Mouse (Mus musculus) neural tube, embryonic 11.5 days (tissue): ENCODE results near the gene Myt1l. TPM values are rescaled to one million over a fixed set of nuclear protein-coding genes. Genes with fewer than 3 reads are reported as not detected.

Experiments used
- ATAC-seq: fragments of 200-750 bp; cut with Nextera tagmentation; 2 replicates; pipeline ENCODE4 v1.8.0; 2017; ENCODE audit warnings: moderate number of reproducible peaks, mild to moderate bottlenecking, moderate TSS enrichment, moderate library complexity; ENCODE audit not compliant: insufficient read depth, low FRiP score, low TSS enrichment
- DNase-seq: peaks from one replicate; pipeline ENCODE4 v3.0.0-alpha.2; 2015; ENCODE audit warnings: low spot score
- H3K27ac ChIP-seq: fragments of 300-500 bp; sonication (generic); 2 replicates; pipeline ENCODE4 v1.5.1; 2014; ENCODE audit warnings: low read depth, mild to moderate bottlenecking, low read length
- H3K27me3 ChIP-seq: fragments of 300-500 bp; sonication (generic); 2 replicates; pipeline ENCODE4 v1.6.1; 2014; ENCODE audit warnings: mild to moderate bottlenecking, low read length, mixed read lengths; ENCODE audit not compliant: control insufficient read depth, insufficient read depth
- H3K36me3 ChIP-seq: fragments of 300-500 bp; sonication (generic); 2 replicates; pipeline ENCODE4 v1.6.1; 2014; ENCODE audit warnings: mild to moderate bottlenecking, low read length, moderate library complexity, mixed read lengths; ENCODE audit not compliant: control insufficient read depth, insufficient read depth
- H3K4me1 ChIP-seq: fragments of 300-500 bp; sonication (generic); 2 replicates; pipeline ENCODE4 v1.6.1; 2014; ENCODE audit warnings: low read length, mixed read lengths; ENCODE audit not compliant: control insufficient read depth, insufficient read depth
- H3K4me2 ChIP-seq: fragments of 300-500 bp; sonication (generic); 2 replicates; pipeline ENCODE4 v1.6.1; 2014; ENCODE audit warnings: low read depth, mild to moderate bottlenecking, moderate library complexity
- H3K4me3 ChIP-seq: fragments of 300-500 bp; sonication (generic); 2 replicates; pipeline ENCODE4 v1.5.1; 2014; ENCODE audit warnings: low read depth, low read length
- H3K9ac ChIP-seq: fragments of 300-500 bp; sonication (generic); 2 replicates; pipeline ENCODE4 v1.6.1; 2014; ENCODE audit warnings: mild to moderate bottlenecking, low read length
- H3K9me3 ChIP-seq: fragments of 300-500 bp; sonication (generic); 2 replicates; pipeline ENCODE4 v1.6.1; 2016; ENCODE audit warnings: low read length; ENCODE audit not compliant: control insufficient read depth
- WGBS: fragments of 180-500 bp; shearing (Covaris S2); extraction: QIAGEN DNeasy Blood & Tissue Kit; methylation state at CpG from one replicate; pipeline ENCODE4 v1.1.7; 2014; 5-methylcytosine and 5-hydroxymethylcytosine counted together
- polyA plus RNA-seq: library from polyadenylated mRNA; unstranded; fragments of >200 nt; fragmentation: Nextera tagmentation; extraction: Ambion mirVana; gene quantifications from 2 replicates; pipeline ENCODE4 v1.2.1, GENCODE M21; 2014

The Myt1l gene
- polyA plus RNA-seq: 18.9 and 23.8 TPM in 2 replicates

GRCm38 (mm10) chr12:29528031-29528771, at the start of gene Myt1l:
Myt1l (plus strand) TSS chr12:29528384.
- DNase-seq (peak; percentile 38), ATAC-seq (0 out of 2 replicates have a peak, but pooled peaks have one; percentile 24)
- H3K9ac ChIP-seq: peak within 1 kb of the TSS; percentile 60

GRCm38 (mm10) chr12:29486424-29487035, 41.7 kb upstream of the Myt1l start:
- DNase-seq (no peak), ATAC-seq (no peak)
- Histone ChIP-seq H3K4me2 (no peak overlapping the region), H3K27me3 (no peaks in the 10 kb centered on the region), H3K27ac (no peak overlapping the region), H3K4me1 (no peaks in the 10 kb centered on the region), H3K36me3 (no peaks in the 10 kb centered on the region), H3K9ac (no peak overlapping the region), H3K4me3 (no peak overlapping the region), H3K9me3 (no peaks in the 10 kb centered on the region)
- 89% methylated on average over 10 of the region's 10 CpGs for WGBS

More at GRCm38 (mm10) chr12:29528031-29528771, at the start of gene Myt1l:
- H3K27me3 ChIP-seq: no peaks in the 10 kb centered on the region
- H3K27ac ChIP-seq: peak within 1 kb of the TSS; percentile 91
- peak within 1 kb of the TSS; percentile 47 for H3K4me2 ChIP-seq
- no peaks in the 10 kb centered on the region for H3K36me3 ChIP-seq
- peak within 1 kb of the TSS; percentile 29 for H3K4me3 ChIP-seq
- no peaks in the 10 kb centered on the region for H3K9me3 ChIP-seq
- 27% methylated on average over 13 of the region's 13 CpGs for WGBS
- H3K4me1 ChIP-seq: no peaks in the 10 kb centered on the region; the same call in 1 of the 2 replicates

- Histone ChIP-seq H3K9ac (no peak overlapping the region), H3K36me3 (no peaks in the 10 kb centered on the region), H3K4me1 (no peaks in the 10 kb centered on the region; the same call in 1 of the 2 replicates), H3K27me3 (no peaks in the 10 kb centered on the region), H3K27ac (peak overlapping the region; percentile 61), H3K4me3 (no peak overlapping the region), H3K9me3 (no peaks in the 10 kb centered on the region), H3K4me2 (peak overlapping the region; percentile 21; the same call in 1 of the 2 replicates)
- peak; percentile 49 for DNase-seq
- 6% methylated on average over 6 of the region's 6 CpGs for WGBS
- ATAC-seq: 0 out of 2 replicates have a peak, but pooled peaks have one; percentile 25
Measured at GRCm38 (mm10) chr12:29526236-29526644, 1.9 kb upstream of the Myt1l start.

- peak overlapping the region; percentile 45 for H3K9ac ChIP-seq
- H3K27me3 ChIP-seq: no peaks in the 10 kb centered on the region
- H3K36me3 ChIP-seq: no peaks in the 10 kb centered on the region
- WGBS: 3% methylated on average over 27 of the region's 27 CpGs
- peak overlapping the region; percentile 80 for H3K27ac ChIP-seq
- DNase-seq (peak; percentile 80), ATAC-seq (peak; percentile 75)
- peak overlapping the region; percentile 47 for H3K4me2 ChIP-seq
- H3K4me3 ChIP-seq: peak overlapping the region; percentile 21
- no peaks in the 10 kb centered on the region for H3K9me3 ChIP-seq
- no peaks in the 10 kb centered on the region; the same call in 1 of the 2 replicates for H3K4me1 ChIP-seq
Measured at GRCm38 (mm10) chr12:29527048-29527761, 979 bp upstream of the Myt1l start.

GRCm38 (mm10) chr12:29530241-29530725, 2.1 kb downstream of the Myt1l start:
- ATAC-seq (0 out of 2 replicates have a peak, but pooled peaks have one; percentile 8), DNase-seq (peak; percentile 78)
- Histone ChIP-seq H3K27me3 (no peaks in the 10 kb centered on the region), H3K4me3 (peak overlapping the region; percentile 20), H3K9me3 (no peaks in the 10 kb centered on the region), H3K36me3 (no peaks in the 10 kb centered on the region), H3K4me2 (peak overlapping the region; percentile 30), H3K4me1 (peaks cover 2% of the 10 kb centered on the region), H3K9ac (peak overlapping the region; percentile 5), H3K27ac (peak overlapping the region; percentile 47)
- 8% methylated on average over 6 of the region's 6 CpGs for WGBS

GRCm38 (mm10) chr12:29530823-29531222, 2.6 kb downstream of the Myt1l start:
- Histone ChIP-seq H3K27ac (peak overlapping the region; percentile 47), H3K9me3 (no peaks in the 10 kb centered on the region), H3K4me3 (peak overlapping the region; percentile 20), H3K4me1 (peaks cover 2% of the 10 kb centered on the region), H3K27me3 (no peaks in the 10 kb centered on the region), H3K9ac (peak overlapping the region; percentile 5), H3K36me3 (no peaks in the 10 kb centered on the region), H3K4me2 (peak overlapping the region; percentile 30)
- WGBS: 80% methylated on average over 7 of the region's 7 CpGs
- DNase-seq (no peak), ATAC-seq (no peak)

GRCm38 (mm10) chr12:29533071-29533876, 5.1 kb downstream of the Myt1l start:
- Histone ChIP-seq H3K27me3 (no peaks in the 10 kb centered on the region), H3K4me2 (peak overlapping the region; percentile 13)

GRCm38 (mm10) chr12:29534326-29534725, 6.1 kb downstream of the Myt1l start:
- H3K27ac ChIP-seq: peak overlapping the region; percentile 80
- no peaks in the 10 kb centered on the region for H3K27me3 ChIP-seq
- DNase-seq (peak; percentile 24), ATAC-seq (no peak)
- no peaks in the 10 kb centered on the region for H3K9me3 ChIP-seq
- 10% methylated on average over 6 of the region's 6 CpGs for WGBS
- H3K36me3 ChIP-seq: no peaks in the 10 kb centered on the region
- peak overlapping the region; percentile 31 for H3K4me3 ChIP-seq
- peaks cover 2% of the 10 kb centered on the region for H3K4me1 ChIP-seq
- peak overlapping the region; percentile 46 for H3K4me2 ChIP-seq
- peak overlapping the region; percentile 53 for H3K9ac ChIP-seq

More at GRCm38 (mm10) chr12:29533071-29533876, 5.1 kb downstream of the Myt1l start:
- Histone ChIP-seq H3K9ac (peak overlapping the region; percentile 35; the same call in 1 of the 2 replicates), H3K36me3 (no peaks in the 10 kb centered on the region), H3K27ac (peak overlapping the region; percentile 46), H3K4me1 (peaks cover 2% of the 10 kb centered on the region), H3K4me3 (no peak overlapping the region), H3K9me3 (no peaks in the 10 kb centered on the region)
- DNase-seq (peak; percentile 23), ATAC-seq (peak; percentile 49)
- WGBS: 32% methylated on average over 14 of the region's 14 CpGs
